Mouse (Mus musculus): ENCODE results near the gene Ntrk2.

- TF ChIP-seq POLR2A (IDR thresholded peaks at IDR 0.05; ENCODE audit: extremely low read depth, insufficient read depth, low read length) = no peak
- no peak for TF ChIP-seq CTCF (IDR thresholded peaks at IDR 0.05; ENCODE audit: extremely low read depth, insufficient read depth, low read length)
Measured at GRCm38 (mm10) chr13:59079761-59080461, 273.5 kb downstream of the Ntrk2 start.
